Mouse (Mus musculus) myocyte (in vitro differentiated cells): ENCODE results near the gene Adam12.

Experiments
- MAX ChIP-seq: IDR thresholded peaks from one replicate; pipeline ENCODE4 v1.6.1; 2011; ENCODE audit warnings: low read depth, mild to moderate bottlenecking, control low read depth
- POLR2A ChIP-seq: IDR thresholded peaks from one replicate; pipeline ENCODE4 v1.6.1; 2011; ENCODE audit warnings: low read depth, mild to moderate bottlenecking, control low read depth, moderate library complexity; ENCODE audit not compliant: insufficient read length
- POLR2AphosphoS2 ChIP-seq: IDR thresholded peaks from one replicate; pipeline ENCODE4 v1.6.1; 2011; ENCODE audit warnings: low read depth, control low read depth; ENCODE audit not compliant: insufficient read length
- TCF3 ChIP-seq: IDR thresholded peaks from one replicate; pipeline ENCODE4 v1.6.1; 2011; ENCODE audit warnings: low read depth, control low read depth; ENCODE audit not compliant: insufficient read length
- USF1 ChIP-seq: IDR thresholded peaks from one replicate; pipeline ENCODE4 v1.6.1; 2011; ENCODE audit warnings: low read depth, mild to moderate bottlenecking, control low read depth, moderate library complexity

DNA sequence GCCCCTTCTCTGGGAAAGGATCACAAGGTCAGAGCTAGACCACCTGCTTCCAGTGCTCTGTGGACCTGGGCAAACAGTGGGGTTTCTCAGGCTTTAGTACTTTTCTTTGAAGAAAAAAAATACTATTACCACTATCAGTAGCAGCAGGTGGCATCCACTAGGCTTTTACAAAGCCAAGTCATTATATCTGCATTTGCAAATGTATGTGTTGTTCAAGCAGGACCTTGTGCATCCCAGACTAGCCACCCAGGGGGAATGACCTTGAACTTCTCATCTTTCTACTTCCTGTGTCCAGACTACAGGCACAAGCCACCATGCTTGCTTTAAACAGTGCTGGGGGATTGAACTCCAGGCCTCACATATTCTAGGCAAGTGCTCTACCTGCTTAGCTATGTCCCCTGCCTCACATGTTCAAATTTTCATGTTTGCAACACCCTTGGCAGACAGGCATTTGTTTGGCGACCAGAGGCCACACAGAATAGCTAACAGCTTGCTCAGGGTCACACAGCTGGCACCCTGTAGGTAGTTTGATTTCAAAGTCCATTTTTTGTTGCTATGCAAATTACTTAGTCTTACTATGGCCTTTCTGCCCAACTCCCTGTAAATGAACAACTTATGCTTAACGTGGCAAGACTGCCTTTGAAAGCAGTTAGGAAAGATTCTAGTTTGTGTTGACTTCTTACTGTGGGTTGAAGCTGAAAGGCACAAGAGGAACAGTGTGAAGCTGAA lies 209.6 kb downstream of the Adam12 start:
- TF ChIP-seq POLR2A (no peak), MAX (no peak), USF1 (no peak), TCF3 (no peak), POLR2AphosphoS2 (no peak)
